Mouse (Mus musculus): Measurements from ENCODE around the gene Pigq. TPM values are rescaled to one million over a fixed set of nuclear protein-coding genes. Genes with fewer than 3 reads are reported as not detected.

The Pigq gene
- polyA plus RNA-seq, 1 experiment = 239 TPM

DNA sequence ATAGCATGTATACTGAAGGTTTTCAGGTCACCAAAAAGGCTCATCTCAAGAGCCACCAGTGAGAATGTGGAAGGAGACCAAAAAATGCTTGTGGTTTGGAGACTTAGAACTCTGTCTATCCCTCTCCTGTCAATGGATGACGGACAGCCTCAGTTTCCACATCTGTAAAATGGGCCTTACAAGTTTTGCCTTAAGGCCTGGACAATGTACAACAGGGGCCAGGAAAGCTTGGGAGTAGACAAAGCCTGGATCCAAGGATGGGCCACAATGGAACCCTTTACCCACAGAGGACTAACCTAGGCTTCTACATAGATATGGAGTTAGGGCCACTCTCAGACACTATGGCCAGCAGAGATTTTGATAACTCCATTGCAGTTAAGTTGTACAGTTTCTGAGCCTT lies 39.3 kb upstream of the Pigq start:
- Histone ChIP-seq H3K36me3 (ENCODE audit: control insufficient read depth, insufficient read depth, low read length) (no peaks in the 10 kb centered on the region), H3K4me3 (ENCODE audit: extremely low read depth, insufficient read depth, insufficient read length) (no peak overlapping the region), H3K27me3 (ENCODE audit: control insufficient read depth, insufficient read depth, low read length) (no peaks in the 10 kb centered on the region), H3K4me1 (ENCODE audit: control insufficient read depth, insufficient read depth, insufficient read length) (peaks cover 5% of the 10 kb centered on the region; the same call in 1 of the 2 replicates), H3K27ac (ENCODE audit: insufficient read depth, low read length) (no peak overlapping the region)
- 97% methylated on average over 1 of the region's 1 CpGs for WGBS
- DNase-seq (ENCODE audit: low read depth in 1 of 2, low spot score in 2 of 2) = no peak
- TF ChIP-seq POLR2A (IDR thresholded peaks at IDR 0.05; ENCODE audit: low read depth, low read length) = no peak
- TF ChIP-seq CTCF (IDR thresholded peaks at IDR 0.05; ENCODE audit: extremely low read depth, insufficient read depth, insufficient read length, insufficient replicate concordance) = no peak

- 89% methylated on average over 3 of the region's 3 CpGs for WGBS
- H3K4me1 ChIP-seq (ENCODE audit: control insufficient read depth, insufficient read depth, insufficient read length) = peaks cover 5% of the 10 kb centered on the region; the same call in 1 of the 2 replicates
- DNase-seq (ENCODE audit: low read depth in 1 of 2, low spot score in 2 of 2) = no peak
- no peaks in the 10 kb centered on the region for H3K36me3 ChIP-seq (ENCODE audit: control insufficient read depth, insufficient read depth, low read length)
- no peak overlapping the region for H3K27ac ChIP-seq (ENCODE audit: insufficient read depth, low read length)
- no peaks in the 10 kb centered on the region for H3K27me3 ChIP-seq (ENCODE audit: control insufficient read depth, insufficient read depth, low read length)
- TF ChIP-seq POLR2A (IDR thresholded peaks at IDR 0.05; ENCODE audit: low read depth, low read length) = no peak
- H3K4me3 ChIP-seq (ENCODE audit: extremely low read depth, insufficient read depth, insufficient read length) = no peak overlapping the region
These were observed 38.2 kb upstream of the Pigq start for GRCm38 (mm10) chr17:25982913-25983312.

DNA sequence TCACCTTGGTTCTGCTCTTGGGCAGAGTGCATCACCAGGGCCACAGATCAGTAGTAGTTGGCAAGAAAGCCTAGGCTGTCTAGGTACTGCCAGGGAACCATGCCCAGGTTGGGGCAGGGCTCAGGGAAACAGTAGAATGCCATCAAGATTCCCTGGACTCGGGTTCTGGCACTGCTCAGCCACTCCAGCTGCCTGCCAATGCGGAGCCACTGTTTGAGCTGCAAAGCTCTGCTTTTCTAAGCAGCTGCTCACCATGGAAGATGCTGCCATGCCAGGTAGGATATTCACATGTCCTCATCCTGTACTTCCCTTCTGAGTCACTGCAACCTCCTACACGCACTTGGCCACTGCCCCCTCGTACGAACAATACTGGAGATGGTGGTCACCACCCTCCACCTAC lies 36.1 kb upstream of the Pigq start:
- H3K4me3 ChIP-seq (ENCODE audit: extremely low read depth, insufficient read depth, insufficient read length) = no peak overlapping the region
- H3K36me3 ChIP-seq (ENCODE audit: control insufficient read depth, insufficient read depth, low read length) = no peaks in the 10 kb centered on the region
- 83% methylated on average over 5 of the region's 5 CpGs for WGBS
- no peaks in the 10 kb centered on the region for H3K27me3 ChIP-seq (ENCODE audit: control insufficient read depth, insufficient read depth, low read length)
- no peak for TF ChIP-seq POLR2A (IDR thresholded peaks at IDR 0.05; ENCODE audit: low read depth, low read length)
- no peak for TF ChIP-seq CTCF (IDR thresholded peaks at IDR 0.05; ENCODE audit: extremely low read depth, insufficient read depth, insufficient read length, insufficient replicate concordance)
- DNase-seq (ENCODE audit: low read depth in 1 of 2, low spot score in 2 of 2) = no peak
- peaks cover 5% of the 10 kb centered on the region; the same call in 1 of the 2 replicates for H3K4me1 ChIP-seq (ENCODE audit: control insufficient read depth, insufficient read depth, insufficient read length)
- H3K27ac ChIP-seq (ENCODE audit: insufficient read depth, low read length) = no peak overlapping the region

- Histone ChIP-seq H3K36me3 (ENCODE audit: control insufficient read depth, insufficient read depth, low read length) (no peaks in the 10 kb centered on the region), H3K27ac (ENCODE audit: insufficient read depth, low read length) (no peak overlapping the region), H3K27me3 (ENCODE audit: control insufficient read depth, insufficient read depth, low read length) (no peaks in the 10 kb centered on the region), H3K4me3 (ENCODE audit: extremely low read depth, insufficient read depth, insufficient read length) (no peak overlapping the region), H3K4me1 (ENCODE audit: control insufficient read depth, insufficient read depth, insufficient read length) (peaks cover 5% of the 10 kb centered on the region; the same call in 1 of the 2 replicates)
- DNase-seq (ENCODE audit: low read depth in 1 of 2, low spot score in 2 of 2) = no peak
- no peak for TF ChIP-seq CTCF (IDR thresholded peaks at IDR 0.05; ENCODE audit: extremely low read depth, insufficient read depth, insufficient read length, insufficient replicate concordance)
- no peak for TF ChIP-seq POLR2A (IDR thresholded peaks at IDR 0.05; ENCODE audit: low read depth, low read length)
- WGBS = 76% methylated on average over 5 of the region's 5 CpGs
These were observed 35.3 kb upstream of the Pigq start for GRCm38 (mm10) chr17:25979829-25980738.

DNA sequence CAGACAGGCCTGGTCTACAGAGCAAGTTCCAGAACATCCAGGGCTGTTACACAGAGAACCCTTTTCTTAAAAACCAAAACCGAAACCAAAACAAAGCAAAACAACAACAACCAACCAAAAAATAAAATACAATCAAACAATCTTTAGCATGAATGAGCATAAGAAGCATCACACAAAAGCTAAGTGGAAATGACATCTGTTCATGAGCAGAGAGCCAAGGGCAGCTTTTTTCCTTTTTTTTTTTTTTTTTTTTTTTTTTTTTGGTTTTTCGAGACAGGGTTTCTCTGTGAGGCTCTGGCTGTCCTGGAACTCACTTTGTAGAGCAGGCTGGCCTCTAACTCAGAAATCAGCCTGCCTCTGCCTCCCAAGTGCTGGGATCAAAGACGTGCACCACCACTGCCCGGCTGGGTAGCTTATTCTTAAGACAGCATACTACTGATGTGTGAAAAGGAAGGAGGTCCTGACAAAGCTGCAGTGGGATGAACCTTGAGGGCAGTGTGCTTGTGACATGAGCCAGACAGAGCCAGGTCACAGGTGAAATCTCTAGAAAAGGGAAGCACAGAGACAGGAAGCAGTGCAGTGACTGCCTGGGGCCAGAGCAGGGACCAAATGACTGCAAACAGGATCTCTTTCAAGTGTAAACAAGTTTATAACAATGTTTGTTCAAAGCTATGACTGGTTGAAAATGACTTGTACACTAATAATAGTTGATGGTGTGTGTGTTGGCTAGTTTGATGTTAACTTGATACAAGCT lies 26.4 kb upstream of the Pigq start:
- TF ChIP-seq CTCF (IDR thresholded peaks at IDR 0.05; ENCODE audit: extremely low read depth, insufficient read depth, insufficient read length, insufficient replicate concordance) (no peak), POLR2A (IDR thresholded peaks at IDR 0.05; ENCODE audit: low read depth, low read length) (no peak)
- H3K4me1 ChIP-seq (ENCODE audit: control insufficient read depth, insufficient read depth, insufficient read length) = peaks cover 9% of the 10 kb centered on the region; the same call in 1 of the 2 replicates
- no peaks in the 10 kb centered on the region for H3K27me3 ChIP-seq (ENCODE audit: control insufficient read depth, insufficient read depth, low read length)
- WGBS = 63% methylated on average over 4 of the region's 4 CpGs
- peak overlapping the region; percentile 40 for H3K27ac ChIP-seq (ENCODE audit: insufficient read depth, low read length)
- H3K4me3 ChIP-seq (ENCODE audit: extremely low read depth, insufficient read depth, insufficient read length) = no peak overlapping the region
- H3K36me3 ChIP-seq (ENCODE audit: control insufficient read depth, insufficient read depth, low read length) = no peaks in the 10 kb centered on the region
- DNase-seq (ENCODE audit: low read depth in 1 of 2, low spot score in 2 of 2) = peak in 1 of 2 experiments; percentile 22

GRCm38 (mm10) chr17:25970448-25970847 lies 25.7 kb upstream of the Pigq start:
- Histone ChIP-seq H3K36me3 (ENCODE audit: control insufficient read depth, insufficient read depth, low read length) (no peaks in the 10 kb centered on the region), H3K27ac (ENCODE audit: insufficient read depth, low read length) (no peak overlapping the region), H3K4me3 (ENCODE audit: extremely low read depth, insufficient read depth, insufficient read length) (no peak overlapping the region), H3K27me3 (ENCODE audit: control insufficient read depth, insufficient read depth, low read length) (no peaks in the 10 kb centered on the region), H3K4me1 (ENCODE audit: control insufficient read depth, insufficient read depth, insufficient read length) (peaks cover 9% of the 10 kb centered on the region; the same call in 1 of the 2 replicates)
- no peak for DNase-seq (ENCODE audit: low read depth in 1 of 2, low spot score in 2 of 2)
- TF ChIP-seq CTCF (IDR thresholded peaks at IDR 0.05; ENCODE audit: extremely low read depth, insufficient read depth, insufficient read length, insufficient replicate concordance) = no peak
- no peak for TF ChIP-seq POLR2A (IDR thresholded peaks at IDR 0.05; ENCODE audit: low read depth, low read length)
- WGBS = 86% methylated on average over 9 of the region's 9 CpGs

All from spleen, adult 2 months (tissue).